Mouse (Mus musculus): ENCODE measurements around the gene Cdc20b.

Cdc20b gene

DNA sequence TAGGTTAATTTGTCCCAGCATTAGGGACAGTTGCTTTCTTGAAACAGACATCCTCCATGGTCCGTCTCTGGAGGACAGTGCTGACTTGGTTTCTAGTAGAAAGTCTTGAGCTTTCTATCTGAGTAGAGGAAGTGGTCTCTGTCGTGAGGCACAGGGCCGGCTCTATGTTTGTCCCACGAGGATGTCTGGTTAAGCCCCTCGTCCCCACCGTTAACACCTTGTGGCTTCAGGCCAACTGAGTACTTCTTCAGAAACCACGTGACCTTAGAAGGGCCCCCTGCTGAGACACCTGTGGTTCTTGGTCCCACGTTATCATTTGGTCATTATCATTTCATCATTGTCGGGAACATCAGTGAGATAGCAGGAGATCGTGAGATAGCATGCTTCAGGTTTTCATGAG is 66.9 kb downstream of the Cdc20b start:
- DNase-seq = no peak

DNA sequence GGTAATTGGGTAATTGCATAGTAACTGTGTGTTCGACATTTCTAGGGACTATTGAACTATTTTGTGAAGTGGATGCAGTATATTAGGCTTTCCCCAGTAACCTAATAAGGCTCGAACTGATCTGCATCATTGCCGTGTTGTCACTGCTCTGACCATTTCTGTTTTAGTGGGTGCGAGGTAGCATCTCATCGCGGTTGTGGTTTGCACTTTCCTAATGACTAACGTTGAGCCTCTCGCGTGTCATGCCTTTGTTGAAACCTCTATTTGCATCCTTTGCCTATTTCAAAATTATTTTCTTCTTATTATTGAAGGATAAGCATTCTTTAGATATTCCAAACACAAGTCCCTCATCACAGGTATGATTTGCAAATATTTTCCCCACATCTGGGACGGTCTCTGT is 69.8 kb downstream of the Cdc20b start:
- no peak for DNase-seq

DNA sequence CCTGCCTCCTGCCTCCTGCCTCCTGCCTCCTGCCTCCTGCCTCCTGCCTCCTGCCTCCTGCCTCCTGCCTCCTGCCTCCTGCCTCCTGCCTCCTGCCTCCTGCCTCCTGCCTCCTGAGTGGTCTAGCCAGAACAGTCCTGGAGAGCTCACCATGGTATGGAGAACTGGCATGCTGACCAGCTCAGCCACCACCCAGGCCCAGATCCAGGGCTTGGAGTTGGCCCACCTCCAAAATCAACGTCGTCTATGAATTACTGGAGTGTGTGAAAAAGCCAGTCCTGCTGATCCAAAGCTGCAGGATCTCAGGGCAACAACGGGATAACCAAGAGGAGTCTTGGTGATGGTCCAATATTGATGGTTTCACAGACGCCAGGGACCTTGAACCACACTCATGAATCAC is 84.1 kb downstream of the Cdc20b start:
- no peak for DNase-seq

DNA sequence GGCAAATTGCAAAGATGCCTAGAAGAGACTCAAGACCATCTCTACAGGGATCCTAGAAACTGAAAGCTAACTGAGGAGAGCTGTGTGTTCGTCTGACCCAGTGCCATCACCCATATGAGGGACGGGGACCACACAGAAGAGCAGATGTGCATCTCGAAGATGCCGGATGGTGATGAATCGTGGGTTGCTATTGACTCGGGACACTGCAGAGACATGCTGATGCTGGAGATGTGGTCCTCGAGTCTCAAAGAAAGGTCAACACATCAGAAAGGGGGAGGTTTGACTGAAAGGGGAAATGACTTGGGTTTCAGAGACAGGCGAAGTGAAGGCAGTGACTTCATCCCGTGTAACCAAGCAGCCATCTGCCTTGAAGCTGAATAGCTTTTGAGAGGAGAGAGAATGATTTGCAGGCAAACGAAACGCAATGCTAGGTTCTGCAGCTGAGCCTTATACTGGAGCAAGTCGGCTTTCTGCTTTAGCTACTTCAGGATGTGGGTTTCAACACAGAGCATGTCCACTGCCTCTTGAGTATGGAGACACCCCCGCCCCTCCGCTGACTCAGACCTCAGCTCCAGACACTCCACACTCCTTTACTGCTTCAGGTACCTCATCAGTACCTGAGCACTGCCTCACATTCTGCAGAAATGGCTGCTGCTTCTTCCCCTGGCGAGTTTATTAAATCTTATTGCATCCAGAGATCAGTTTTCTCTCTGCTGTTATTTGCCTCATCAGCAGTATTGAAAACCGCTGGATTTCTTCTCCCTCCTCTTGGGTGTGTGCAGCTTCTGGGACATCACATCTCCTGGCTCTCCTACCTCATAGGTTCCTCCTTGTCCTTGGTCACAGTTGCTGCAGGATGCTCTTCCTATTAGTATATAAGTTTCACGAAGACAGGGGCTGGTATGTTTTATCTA is 85.7 kb downstream of the Cdc20b start:
- no peak for DNase-seq

DNA sequence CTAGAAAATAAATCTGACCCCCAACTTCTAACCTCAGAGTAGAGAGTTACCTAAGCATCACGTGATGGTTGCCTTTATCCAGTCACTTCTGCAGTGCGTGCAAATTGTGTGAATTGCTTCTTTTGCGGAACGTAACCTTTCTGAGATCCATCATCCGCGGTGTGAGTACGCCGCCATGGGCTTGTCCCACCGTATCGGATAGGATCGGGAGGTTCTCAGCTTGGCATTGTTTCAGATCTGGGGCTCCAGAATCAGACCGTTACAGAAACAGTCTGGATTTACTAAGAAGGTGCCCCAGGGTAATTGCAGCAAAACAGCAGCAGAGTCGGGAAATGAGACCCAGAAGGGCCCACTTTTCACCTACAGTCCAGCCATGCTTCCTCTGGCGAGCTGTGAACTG is 86.4 kb downstream of the Cdc20b start:
- no peak for DNase-seq

DNA sequence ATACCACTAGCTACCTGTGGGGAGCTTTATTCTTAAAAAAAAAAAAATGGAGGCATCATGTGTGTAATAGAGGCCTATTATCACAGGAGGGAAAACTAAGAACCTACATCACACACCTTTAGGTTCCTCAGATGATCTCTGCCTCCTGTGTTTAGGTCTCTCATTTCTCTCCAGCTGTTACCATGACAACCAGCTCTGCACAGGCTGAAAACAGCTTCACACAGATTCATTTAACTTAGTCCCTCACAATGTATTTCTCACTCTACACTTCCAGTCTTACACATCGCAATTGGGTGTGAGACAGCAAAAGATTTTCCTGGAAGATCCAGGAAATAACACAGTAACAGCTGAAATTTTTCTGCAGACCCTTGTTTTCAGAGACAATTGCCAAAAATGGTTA is 95.1 kb downstream of the Cdc20b start:
- no peak for DNase-seq

DNA sequence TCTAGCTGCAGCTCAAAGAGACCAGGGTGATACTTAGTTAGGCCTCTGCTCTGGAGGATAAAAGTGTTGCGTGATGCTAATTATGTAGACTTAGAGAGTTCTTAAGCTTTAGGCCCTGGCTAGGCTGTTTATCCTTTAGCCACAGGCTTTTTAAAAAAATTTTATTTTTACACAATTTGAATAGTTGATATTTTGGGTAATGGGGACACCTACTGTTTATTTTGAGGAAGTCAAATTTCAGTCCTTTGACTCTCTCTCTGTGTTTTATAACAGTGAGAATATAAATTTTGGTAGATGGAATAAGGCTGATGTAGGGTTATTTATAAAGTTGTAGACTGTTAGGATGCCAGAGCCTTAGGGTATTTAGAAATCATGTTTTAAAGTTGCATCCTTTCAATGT is 104.7 kb downstream of the Cdc20b start:
- no peak for DNase-seq
